Mouse (Mus musculus) stomach, embryonic 16.5 days (tissue): ENCODE results near the gene B4galnt3. TPM values are rescaled to one million over a fixed set of nuclear protein-coding genes. Genes with fewer than 3 reads are reported as not detected.

Experiments
- ATAC-seq: fragments of 200-750 bp; cut with Nextera tagmentation; 2 replicates; pipeline ENCODE4 v1.8.0; 2017; ENCODE audit warnings: moderate number of reproducible peaks, moderate TSS enrichment; ENCODE audit not compliant: insufficient read depth, low FRiP score
- H3K27ac ChIP-seq: fragments of 300-500 bp; sonication (generic); 2 replicates; pipeline ENCODE4 v1.5.1; 2014; ENCODE audit warnings: low read length
- H3K27me3 ChIP-seq: fragments of 300-500 bp; sonication (generic); 2 replicates; pipeline ENCODE4 v1.6.1; 2014; ENCODE audit warnings: low read length, control low read depth, mixed read lengths; ENCODE audit not compliant: control insufficient read depth, insufficient read depth
- H3K36me3 ChIP-seq: fragments of 300-500 bp; sonication (generic); 2 replicates; pipeline ENCODE4 v1.6.1; 2014; ENCODE audit warnings: low read length; ENCODE audit not compliant: control insufficient read depth, insufficient read depth
- H3K4me1 ChIP-seq: fragments of 300-500 bp; sonication (generic); 2 replicates; pipeline ENCODE4 v1.6.1; 2014; ENCODE audit warnings: low read length, control low read depth, mixed read lengths; ENCODE audit not compliant: control insufficient read depth, insufficient read depth
- H3K4me2 ChIP-seq: fragments of 300-500 bp; sonication (generic); 2 replicates; pipeline ENCODE4 v1.6.1; 2014; ENCODE audit warnings: low read depth, low read length, mixed read lengths
- H3K4me3 ChIP-seq: fragments of 300-500 bp; sonication (generic); replicated peaks from 2 replicates; pipeline ENCODE4 v1.5.1; 2014; ENCODE audit warnings: mild to moderate bottlenecking, low read length
- H3K9ac ChIP-seq: fragments of 300-500 bp; sonication (generic); 2 replicates; pipeline ENCODE4 v1.6.1; 2014; ENCODE audit warnings: low read length
- H3K9me3 ChIP-seq: fragments of 300-500 bp; sonication (generic); replicated peaks from 2 replicates; pipeline ENCODE4 v1.6.1; 2016; ENCODE audit warnings: low read length, control low read depth; ENCODE audit not compliant: control insufficient read depth
- WGBS: fragments of 180-500 bp; shearing (Covaris S2); extraction: QIAGEN DNeasy Blood & Tissue Kit; methylation state at CpG from one replicate; pipeline ENCODE4 v1.1.7; 2014; 5-methylcytosine and 5-hydroxymethylcytosine counted together
- polyA plus RNA-seq: library from polyadenylated mRNA; unstranded; fragments of >200 nt; fragmentation: Nextera tagmentation; extraction: Ambion mirVana; gene quantifications from 2 replicates; pipeline ENCODE4 v1.2.1, GENCODE M21; 2015

Gene B4galnt3
- polyA plus RNA-seq, 1 experiment from 2014 or later: 0.68 TPM

GRCm38 (mm10) chr6:120194963-120195362 lies 99.4 kb downstream of the B4galnt3 start:
- H3K4me3 ChIP-seq: no peak overlapping the region

GRCm38 (mm10) chr6:120194305-120194704 lies 100.1 kb downstream of the B4galnt3 start:
- H3K27ac ChIP-seq: no peak overlapping the region
- H3K9ac ChIP-seq: no peak overlapping the region
- 53% methylated on average over 10 of the region's 10 CpGs for WGBS
- no peak overlapping the region for H3K4me2 ChIP-seq
- H3K4me1 ChIP-seq: peaks cover 11% of the 10 kb centered on the region
- no peaks in the 10 kb centered on the region for H3K9me3 ChIP-seq
- no peak for ATAC-seq
- no peaks in the 10 kb centered on the region for H3K27me3 ChIP-seq
- no peaks in the 10 kb centered on the region for H3K36me3 ChIP-seq
- H3K4me3 ChIP-seq: no peak overlapping the region

More at GRCm38 (mm10) chr6:120194963-120195362, 99.4 kb downstream of the B4galnt3 start:
- peak; percentile 48; the same call in 1 of the 2 replicates for ATAC-seq
- peak overlapping the region; percentile 6; the same call in 1 of the 2 replicates for H3K4me2 ChIP-seq
- no peaks in the 10 kb centered on the region for H3K27me3 ChIP-seq
- peaks cover 11% of the 10 kb centered on the region for H3K4me1 ChIP-seq
- 0 out of 2 replicates have a peak overlapping the region, but pooled peaks have one; percentile 32 for H3K27ac ChIP-seq
- 21% methylated on average over 7 of the region's 7 CpGs for WGBS
- H3K36me3 ChIP-seq: no peaks in the 10 kb centered on the region
- H3K9ac ChIP-seq: no peak overlapping the region
- H3K9me3 ChIP-seq: no peaks in the 10 kb centered on the region

- WGBS: 69% methylated on average over 1 of the region's 1 CpGs
- no peaks in the 10 kb centered on the region for H3K36me3 ChIP-seq
- no peak overlapping the region for H3K4me2 ChIP-seq
- no peak overlapping the region for H3K27ac ChIP-seq
- H3K4me3 ChIP-seq: no peak overlapping the region
- no peaks in the 10 kb centered on the region for H3K27me3 ChIP-seq
- peaks cover 11% of the 10 kb centered on the region for H3K4me1 ChIP-seq
- H3K9me3 ChIP-seq: no peaks in the 10 kb centered on the region
- H3K9ac ChIP-seq: no peak overlapping the region
- ATAC-seq: no peak
Observed at GRCm38 (mm10) chr6:120193793-120194192, 100.6 kb downstream of the B4galnt3 start.

GRCm38 (mm10) chr6:120193174-120193573 lies 101.2 kb downstream of the B4galnt3 start:
- peaks cover 11% of the 10 kb centered on the region for H3K4me1 ChIP-seq
- H3K9me3 ChIP-seq: no peaks in the 10 kb centered on the region
- H3K4me3 ChIP-seq: no peak overlapping the region
- no peak overlapping the region for H3K4me2 ChIP-seq
- WGBS: 28% methylated on average over 5 of the region's 5 CpGs
- H3K9ac ChIP-seq: no peak overlapping the region
- ATAC-seq: no peak
- no peaks in the 10 kb centered on the region for H3K36me3 ChIP-seq
- H3K27me3 ChIP-seq: no peaks in the 10 kb centered on the region
- H3K27ac ChIP-seq: no peak overlapping the region

GRCm38 (mm10) chr6:120192211-120192870 lies 102.0 kb downstream of the B4galnt3 start:
- H3K4me2 ChIP-seq: peak overlapping the region; percentile 25; the same call in 1 of the 2 replicates
- no peak overlapping the region for H3K4me3 ChIP-seq
- WGBS: 34% methylated on average over 14 of the region's 15 CpGs
- H3K27ac ChIP-seq: peak overlapping the region; percentile 21; the same call in 1 of the 2 replicates
- H3K27me3 ChIP-seq: no peaks in the 10 kb centered on the region
- peak; percentile 49; the same call in 1 of the 2 replicates for ATAC-seq
- H3K4me1 ChIP-seq: peaks cover 11% of the 10 kb centered on the region
- no peaks in the 10 kb centered on the region for H3K9me3 ChIP-seq
- H3K9ac ChIP-seq: no peak overlapping the region; the same call in 1 of the 2 replicates
- H3K36me3 ChIP-seq: no peaks in the 10 kb centered on the region

GRCm38 (mm10) chr6:120191396-120192170 lies 102.8 kb downstream of the B4galnt3 start:
- ATAC-seq: no peak

GRCm38 (mm10) chr6:120190912-120191311 lies 103.4 kb downstream of the B4galnt3 start:
- Histone ChIP-seq H3K9ac (no peak overlapping the region), H3K4me1 (peaks cover 11% of the 10 kb centered on the region), H3K4me3 (no peak overlapping the region), H3K27me3 (no peaks in the 10 kb centered on the region), H3K36me3 (no peaks in the 10 kb centered on the region), H3K27ac (no peak overlapping the region), H3K9me3 (no peaks in the 10 kb centered on the region), H3K4me2 (no peak overlapping the region)
- 47% methylated on average over 4 of the region's 4 CpGs for WGBS
- ATAC-seq: no peak

More at GRCm38 (mm10) chr6:120191396-120192170, 102.8 kb downstream of the B4galnt3 start:
- Histone ChIP-seq H3K27ac (peak overlapping the region; percentile 21; the same call in 1 of the 2 replicates), H3K4me1 (peaks cover 11% of the 10 kb centered on the region), H3K36me3 (no peaks in the 10 kb centered on the region), H3K4me2 (peak overlapping the region; percentile 25; the same call in 1 of the 2 replicates), H3K9me3 (no peaks in the 10 kb centered on the region), H3K27me3 (no peaks in the 10 kb centered on the region), H3K4me3 (no peak overlapping the region), H3K9ac (no peak overlapping the region; the same call in 1 of the 2 replicates)
- 56% methylated on average over 7 of the region's 7 CpGs for WGBS

- Histone ChIP-seq H3K4me1 (peaks cover 11% of the 10 kb centered on the region), H3K4me3 (no peak overlapping the region), H3K27ac (no peak overlapping the region), H3K4me2 (no peak overlapping the region), H3K36me3 (no peaks in the 10 kb centered on the region), H3K9me3 (no peaks in the 10 kb centered on the region), H3K9ac (no peak overlapping the region), H3K27me3 (no peaks in the 10 kb centered on the region)
- no peak for ATAC-seq
- WGBS: 91% methylated on average over 4 of the region's 4 CpGs
Observed at GRCm38 (mm10) chr6:120190365-120190764, 104.0 kb downstream of the B4galnt3 start.

- Histone ChIP-seq H3K4me1 (peaks cover 9% of the 10 kb centered on the region), H3K27me3 (no peaks in the 10 kb centered on the region), H3K36me3 (no peaks in the 10 kb centered on the region), H3K4me3 (no peak overlapping the region), H3K9ac (no peak overlapping the region), H3K4me2 (no peak overlapping the region), H3K9me3 (no peaks in the 10 kb centered on the region), H3K27ac (peak overlapping the region; percentile 51; the same call in 1 of the 2 replicates)
- 87% methylated on average over 5 of the region's 5 CpGs for WGBS
- ATAC-seq: no peak
Observed at GRCm38 (mm10) chr6:120189287-120189686, 105.1 kb downstream of the B4galnt3 start.
